Mouse (Mus musculus): Measurements from ENCODE around the gene Creld1.

Gene Creld1

DNA sequence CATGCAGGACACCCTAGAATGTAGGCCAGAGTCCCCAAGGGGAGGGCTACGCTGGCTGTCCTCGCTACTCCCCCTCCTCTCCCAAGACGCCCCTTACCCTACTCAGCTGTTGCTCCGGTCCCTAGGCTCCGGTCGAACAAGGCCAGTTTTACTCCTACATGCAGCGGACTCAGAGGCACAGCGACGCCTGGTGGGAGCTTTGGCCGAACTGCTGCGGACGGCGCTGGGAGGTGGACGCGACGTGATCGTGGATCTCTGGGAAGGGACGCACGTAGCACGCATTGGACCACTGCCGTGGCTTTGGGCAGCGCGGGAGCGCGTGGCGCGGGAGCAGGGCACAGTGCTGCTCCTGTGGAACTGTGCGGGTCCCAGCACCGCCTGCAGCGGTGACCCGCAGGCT lies 13.7 kb upstream of the Creld1 start:
- DNase-seq (ENCODE audit: low spot score in 2 of 2), result peak; percentile 65 to 76

GRCm38 (mm10) chr6:113471297-113471936 lies 11.7 kb upstream of the Creld1 start, which contains the start of gene Il17rc:
Gene Il17rc (plus strand): TSS chr6:113471427.
- no peak for DNase-seq (ENCODE audit: low spot score in 2 of 2)

- no peak for DNase-seq (ENCODE audit: low spot score in 2 of 2)
Observed at GRCm38 (mm10) chr6:113472061-113472460, 11.0 kb upstream of the Creld1 start.

DNA sequence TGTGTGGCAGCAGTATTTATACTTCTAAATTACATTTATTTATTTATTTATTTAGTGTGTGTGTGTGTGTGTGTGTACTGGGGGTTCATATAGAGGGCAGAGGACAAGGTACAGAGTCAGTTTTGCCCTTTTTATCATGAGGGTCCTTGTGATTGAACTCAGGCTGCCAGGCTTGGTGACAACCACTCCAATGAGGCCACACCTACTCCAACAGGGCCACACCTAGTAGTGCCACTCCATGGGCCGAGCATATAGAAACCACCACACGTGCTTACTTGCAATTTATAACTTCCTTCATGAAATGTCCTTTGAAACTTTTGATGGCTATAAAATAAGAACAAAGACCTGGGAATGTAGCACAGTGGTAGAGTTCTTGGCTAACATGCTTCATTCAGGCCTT lies 9.9 kb upstream of the Creld1 start:
- DNase-seq (ENCODE audit: low spot score in 2 of 2), result no peak

- DNase-seq (ENCODE audit: low spot score in 2 of 2), result no peak
Observed at GRCm38 (mm10) chr6:113473715-113474114, 9.4 kb upstream of the Creld1 start.

- DNase-seq (ENCODE audit: low spot score in 2 of 2), result no peak
Observed at GRCm38 (mm10) chr6:113477353-113477752, 5.7 kb upstream of the Creld1 start.

GRCm38 (mm10) chr6:113478906-113479305 lies 4.2 kb upstream of the Creld1 start:
- no peak for DNase-seq (ENCODE audit: low spot score in 2 of 2)

DNA sequence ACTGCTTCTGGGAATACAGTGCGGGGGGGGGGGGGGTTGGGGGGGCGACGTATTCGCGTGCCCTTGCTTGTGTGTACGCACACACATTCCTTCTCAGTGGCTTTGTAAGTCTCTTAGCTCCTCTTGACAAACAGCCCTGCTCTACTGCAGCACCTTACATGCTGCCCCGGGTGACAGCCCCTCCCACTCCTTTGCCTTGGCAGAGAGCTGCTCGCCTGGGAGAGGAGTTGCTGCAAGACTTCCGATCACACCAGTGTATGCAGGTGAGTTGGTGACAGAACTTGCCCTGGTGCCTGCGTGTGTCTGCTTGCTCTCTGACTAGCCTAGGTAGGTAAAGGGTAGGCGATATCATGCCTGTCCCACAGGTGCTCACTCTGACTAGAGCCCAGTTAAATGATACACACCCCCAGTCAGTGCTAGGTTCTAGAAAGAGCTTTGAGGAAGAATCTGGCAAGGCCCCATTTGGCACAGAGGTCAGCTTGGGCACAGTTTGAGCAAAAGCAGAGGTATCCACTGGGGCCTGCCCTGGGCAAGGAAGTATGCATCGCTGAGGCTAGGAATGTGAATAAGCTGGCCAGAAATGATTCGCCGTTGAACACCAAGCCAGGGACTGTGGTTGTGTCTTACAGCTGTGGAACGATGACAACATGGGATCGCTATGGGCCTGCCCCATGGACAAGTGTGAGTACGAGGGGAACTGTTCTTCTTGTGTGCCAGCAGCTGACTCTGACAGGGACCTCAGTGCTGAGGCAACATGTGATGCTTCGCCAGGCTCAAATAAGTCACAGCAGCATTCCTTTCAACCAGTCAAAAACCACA lies 2.3 kb upstream of the Creld1 start:
- DNase-seq (ENCODE audit: low spot score in 2 of 2), result no peak

DNA sequence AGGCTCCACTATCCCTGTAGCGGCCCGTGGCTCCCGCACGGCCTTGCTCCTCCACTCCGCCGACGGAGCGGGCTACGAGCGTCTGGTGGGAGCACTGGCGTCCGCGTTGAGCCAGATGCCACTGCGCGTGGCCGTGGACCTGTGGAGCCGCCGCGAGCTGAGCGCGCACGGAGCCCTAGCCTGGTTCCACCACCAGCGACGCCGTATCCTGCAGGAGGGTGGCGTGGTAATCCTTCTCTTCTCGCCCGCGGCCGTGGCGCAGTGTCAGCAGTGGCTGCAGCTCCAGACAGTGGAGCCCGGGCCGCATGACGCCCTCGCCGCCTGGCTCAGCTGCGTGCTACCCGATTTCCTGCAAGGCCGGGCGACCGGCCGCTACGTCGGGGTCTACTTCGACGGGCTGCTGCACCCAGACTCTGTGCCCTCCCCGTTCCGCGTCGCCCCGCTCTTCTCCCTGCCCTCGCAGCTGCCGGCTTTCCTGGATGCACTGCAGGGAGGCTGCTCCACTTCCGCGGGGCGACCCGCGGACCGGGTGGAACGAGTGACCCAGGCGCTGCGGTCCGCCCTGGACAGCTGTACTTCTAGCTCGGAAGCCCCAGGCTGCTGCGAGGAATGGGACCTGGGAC lies 509 bp upstream of the Creld1 start:
- no peak for DNase-seq (ENCODE audit: low spot score in 2 of 2)

DNA sequence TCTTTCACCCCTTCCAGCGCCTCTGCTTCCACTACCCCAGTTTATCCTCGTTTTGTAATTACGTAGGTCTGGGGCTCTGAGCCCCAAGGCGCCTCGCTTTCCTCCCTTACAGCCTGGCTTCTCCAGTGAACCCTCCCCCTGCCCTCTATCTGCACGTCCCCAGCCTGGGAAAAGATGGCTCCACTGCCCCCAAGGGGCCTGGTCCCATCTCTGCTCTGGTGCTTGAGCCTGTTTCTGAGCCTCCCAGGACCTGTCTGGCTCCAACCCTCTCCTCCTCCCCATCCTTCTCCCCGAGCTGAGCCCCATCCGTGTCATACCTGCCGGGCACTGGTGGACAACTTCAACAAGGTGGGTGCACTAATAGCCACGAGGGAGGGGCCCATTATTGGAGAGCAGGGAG lies 632 bp downstream of the Creld1 start:
- DNase-seq (ENCODE audit: low spot score in 2 of 2), result no peak

GRCm38 (mm10) chr6:113487125-113487576 lies 4.1 kb downstream of the Creld1 start:
- no peak for DNase-seq (ENCODE audit: low spot score in 2 of 2)

DNA sequence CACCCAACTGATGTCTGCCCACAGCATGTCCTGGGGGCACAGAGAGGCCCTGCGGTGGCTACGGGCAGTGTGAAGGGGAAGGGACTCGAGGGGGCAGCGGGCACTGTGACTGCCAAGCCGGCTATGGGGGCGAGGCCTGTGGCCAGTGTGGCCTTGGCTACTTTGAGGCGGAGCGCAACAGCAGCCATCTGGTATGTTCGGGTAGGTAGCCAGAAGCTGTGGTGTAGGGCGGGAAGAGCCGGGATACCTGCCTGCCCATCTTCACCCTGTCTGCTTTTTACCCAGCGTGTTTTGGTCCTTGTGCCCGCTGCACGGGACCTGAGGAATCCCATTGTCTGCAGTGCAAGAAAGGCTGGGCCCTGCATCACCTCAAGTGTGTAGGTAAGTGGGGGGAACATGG lies 6.3 kb downstream of the Creld1 start:
- no peak for DNase-seq (ENCODE audit: low spot score in 2 of 2)

DNA sequence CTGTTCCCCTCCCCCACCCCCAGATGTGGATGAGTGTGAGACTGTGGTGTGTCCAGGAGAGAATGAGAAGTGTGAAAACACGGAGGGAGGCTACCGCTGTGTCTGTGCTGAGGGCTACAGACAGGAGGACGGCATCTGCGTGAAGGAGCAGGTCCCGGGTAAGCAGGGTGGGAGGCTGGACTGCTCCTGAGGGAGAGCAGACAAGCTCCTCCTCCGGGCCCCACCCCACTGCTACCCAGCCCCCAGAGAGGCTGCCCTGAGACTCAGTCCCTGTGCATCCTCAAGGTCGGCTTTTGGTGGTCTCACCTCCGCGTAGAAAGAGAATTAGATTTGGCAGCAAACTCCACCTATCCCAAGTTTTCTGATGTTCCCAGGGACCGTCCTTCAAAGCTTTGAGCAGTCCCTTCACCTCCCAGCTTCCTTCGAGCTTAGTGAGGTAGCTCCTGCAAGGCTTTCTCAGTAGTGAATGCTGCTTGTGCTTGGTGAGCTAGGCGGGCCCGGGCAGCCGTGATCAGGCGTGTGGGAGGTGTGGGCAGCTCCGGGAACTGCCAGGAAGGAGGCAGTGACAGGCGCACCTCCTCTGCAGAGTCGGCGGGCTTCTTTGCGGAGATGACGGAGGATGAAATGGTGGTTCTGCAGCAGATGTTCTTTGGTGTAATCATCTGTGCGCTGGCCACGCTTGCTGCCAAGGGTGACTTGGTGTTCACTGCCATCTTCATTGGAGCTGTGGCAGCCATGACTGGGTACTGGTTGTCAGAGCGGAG lies 9.2 kb downstream of the Creld1 start:
- DNase-seq (ENCODE audit: low spot score in 2 of 2), result peak; percentile 58 to 71

- DNase-seq (ENCODE audit: low spot score in 2 of 2), result peak; percentile 62 to 73
Observed at GRCm38 (mm10) chr6:113494258-113494788, 11.2 kb downstream of the Creld1 start.

DNA sequence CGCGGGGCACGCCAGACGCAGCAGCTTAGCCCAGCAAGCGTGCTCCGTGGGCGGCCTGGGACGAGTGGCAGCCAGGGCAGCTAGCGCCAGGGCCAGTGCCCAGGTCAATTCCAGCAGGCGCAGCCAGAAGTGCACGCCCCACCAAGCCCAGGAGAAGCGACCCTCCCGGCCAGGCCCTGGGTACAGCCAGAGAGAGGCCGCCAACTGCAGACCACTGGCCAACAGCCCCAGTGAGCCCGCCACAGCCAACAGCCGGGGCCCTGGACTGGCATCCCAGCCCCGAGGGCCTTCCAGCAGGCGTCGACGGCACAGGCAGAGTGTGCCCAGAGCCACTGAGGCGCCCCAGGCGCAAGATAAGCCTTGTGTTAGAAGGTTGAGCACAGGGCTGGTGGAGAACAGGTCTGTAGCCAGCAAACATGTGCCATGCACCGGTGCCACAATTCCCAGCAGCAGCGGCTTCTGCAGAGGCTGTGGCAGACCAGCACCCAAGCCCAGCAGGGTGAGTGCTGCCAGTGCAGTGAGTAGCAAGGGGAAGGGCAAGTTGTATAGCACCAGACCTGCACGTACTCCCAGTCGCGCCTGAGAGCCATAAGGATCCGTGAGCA lies 12.1 kb downstream of the Creld1 start:
- no peak for DNase-seq (ENCODE audit: low spot score in 2 of 2)

DNA sequence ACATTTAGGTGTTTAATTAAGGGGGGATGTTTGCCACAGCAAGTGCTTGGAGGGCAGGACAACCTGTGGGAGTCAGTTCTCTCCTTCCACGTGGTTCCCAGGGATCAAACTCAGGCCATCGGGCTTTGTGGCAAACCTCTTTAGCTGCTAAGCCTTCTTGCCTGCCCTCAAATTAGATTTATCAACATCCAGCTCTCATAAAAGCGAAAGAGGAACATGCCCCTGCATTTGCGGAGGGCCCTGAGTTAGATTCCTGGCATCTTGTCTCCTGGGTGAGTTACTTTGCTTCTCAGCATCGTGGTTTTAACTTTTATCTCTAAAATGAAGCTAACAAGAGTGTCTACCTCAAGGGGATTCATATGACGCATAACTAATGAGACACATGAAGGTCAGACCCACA lies 16.2 kb downstream of the Creld1 start:
- DNase-seq (ENCODE audit: low spot score in 2 of 2), result no peak

DNA sequence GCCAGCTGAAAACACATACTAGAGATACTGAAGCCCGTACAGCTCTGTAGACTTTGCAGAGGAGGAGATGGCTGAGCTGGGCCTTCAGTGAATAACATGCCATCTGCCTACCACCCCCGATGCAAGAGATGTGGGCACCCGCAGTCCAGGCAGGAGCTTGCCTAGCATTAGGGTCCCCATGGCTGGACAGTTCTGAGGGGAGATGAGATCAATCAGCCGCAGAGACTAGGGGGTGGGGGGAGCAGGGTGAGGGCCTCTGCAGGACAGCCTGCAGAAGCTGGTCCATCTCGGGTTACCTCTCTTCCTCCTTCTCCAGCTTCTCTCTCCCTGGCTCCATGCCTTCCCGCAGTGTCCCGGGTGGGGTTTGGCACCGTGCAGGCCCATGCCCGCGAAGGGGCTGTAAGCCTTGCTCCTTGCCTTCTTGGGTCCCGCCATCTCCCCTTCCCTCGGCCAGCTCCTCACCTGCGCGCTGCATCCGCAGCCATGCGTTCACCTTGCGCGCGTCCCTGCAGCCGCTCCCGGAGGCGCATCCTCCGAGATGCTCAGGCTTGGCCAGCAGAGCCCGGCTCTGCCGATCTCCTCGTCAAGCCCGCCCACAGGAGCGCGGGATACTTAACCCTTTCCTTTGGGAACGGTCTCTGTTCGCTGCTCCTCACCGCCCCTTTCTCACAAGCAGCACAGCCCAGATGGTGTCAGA lies 18.4 kb downstream of the Creld1 start, which contains the start of gene Prrt3:
TSS of gene Prrt3 (minus strand) at position 544 of the 697 bp plus-strand sequence.
- DNase-seq (ENCODE audit: low spot score in 2 of 2), result peak; percentile 81 to 84

DNA sequence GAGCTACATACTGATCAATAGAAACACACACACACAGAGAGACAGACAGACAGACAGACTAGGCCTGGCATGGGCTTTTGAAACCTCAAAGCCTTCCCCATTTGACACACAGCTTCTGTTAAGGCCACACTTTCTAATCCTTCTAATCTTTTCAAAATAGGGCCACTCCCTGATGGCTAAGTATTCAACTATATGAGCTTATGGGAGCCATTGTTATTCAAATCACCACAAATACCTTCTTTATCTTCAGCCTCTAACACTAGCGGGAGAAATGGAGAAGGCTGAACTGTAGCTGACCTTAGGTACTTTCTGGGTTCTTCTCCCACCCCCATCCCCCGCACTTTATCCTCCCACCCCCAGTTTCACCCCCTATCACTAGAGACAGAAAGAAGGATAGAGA lies 19.7 kb downstream of the Creld1 start:
- no peak for DNase-seq (ENCODE audit: low spot score in 2 of 2)

DNA sequence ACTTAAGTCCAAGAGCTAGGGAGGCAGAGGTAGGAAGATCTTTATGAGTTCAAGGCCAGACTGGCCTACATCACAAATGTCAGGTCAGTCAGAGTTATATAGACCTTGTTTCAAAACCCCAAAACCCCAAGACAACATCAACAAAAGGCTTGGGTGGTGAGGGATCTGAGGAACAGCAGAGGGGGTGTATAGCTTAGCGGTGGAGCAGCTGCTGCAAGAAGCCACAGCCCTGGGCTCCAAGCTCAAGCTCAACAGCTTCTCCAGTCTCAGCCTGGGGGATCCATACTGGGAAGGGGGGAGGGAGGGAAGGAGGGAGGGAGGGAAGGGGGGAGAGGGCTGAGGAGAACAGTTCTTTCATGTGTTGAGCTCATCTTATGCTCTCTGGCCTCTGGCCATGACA lies 22.6 kb downstream of the Creld1 start:
- DNase-seq (ENCODE audit: low spot score in 2 of 2), result no peak

DNA sequence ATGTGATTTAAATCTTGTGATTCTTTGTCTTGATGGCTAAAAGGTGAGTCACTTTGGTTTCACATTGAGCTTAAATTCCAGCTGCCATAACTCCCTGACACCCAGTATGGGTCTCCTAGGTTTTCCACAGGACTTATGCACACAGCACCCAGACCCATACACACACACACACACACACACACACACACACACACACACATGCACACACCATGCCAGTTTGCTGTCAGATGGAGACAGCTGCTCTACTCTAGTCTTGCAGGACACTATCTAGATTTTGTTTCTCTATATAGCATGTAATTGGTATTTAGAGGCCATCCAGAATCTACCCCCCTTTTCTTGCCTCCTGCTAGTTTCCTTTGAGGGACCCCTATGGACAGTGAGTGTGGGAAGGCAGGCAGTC lies 24.0 kb downstream of the Creld1 start:
- DNase-seq (ENCODE audit: low spot score in 2 of 2), result no peak

Measured in frontal cortex, postnatal 36 days (tissue).